Mouse (Mus musculus): Measurements from ENCODE around the gene Zbtb46. TPM values are rescaled to one million over a fixed set of nuclear protein-coding genes. Genes with fewer than 3 reads are reported as not detected.
A peak's percentile ranks its signal among the peaks of the same experiment; 100 is the strongest.
"Not testable (repeated sequence)": the region's sequence is repeated elsewhere in the genome, so short reads cannot be mapped to it uniquely, and the experiment has no call there.

Zbtb46 gene
- total RNA-seq (2021): 1 to 10 TPM; 3.5 TPM
- long read RNA-seq, experiment 1, full-length matches to known transcripts: 1 of 37 reads
- long read RNA-seq, experiment 1, partial matches to known transcripts: 1 of 37 reads
- long read RNA-seq, experiment 1, other reads (novel, unspliced or antisense): 35 of 37 reads
- long read RNA-seq, experiment 2, full-length matches to known transcripts: 5 of 17 reads
- long read RNA-seq, experiment 2, partial matches to known transcripts: 0 of 17 reads
- long read RNA-seq, experiment 2, other reads (novel, unspliced or antisense): 12 of 17 reads

DNA sequence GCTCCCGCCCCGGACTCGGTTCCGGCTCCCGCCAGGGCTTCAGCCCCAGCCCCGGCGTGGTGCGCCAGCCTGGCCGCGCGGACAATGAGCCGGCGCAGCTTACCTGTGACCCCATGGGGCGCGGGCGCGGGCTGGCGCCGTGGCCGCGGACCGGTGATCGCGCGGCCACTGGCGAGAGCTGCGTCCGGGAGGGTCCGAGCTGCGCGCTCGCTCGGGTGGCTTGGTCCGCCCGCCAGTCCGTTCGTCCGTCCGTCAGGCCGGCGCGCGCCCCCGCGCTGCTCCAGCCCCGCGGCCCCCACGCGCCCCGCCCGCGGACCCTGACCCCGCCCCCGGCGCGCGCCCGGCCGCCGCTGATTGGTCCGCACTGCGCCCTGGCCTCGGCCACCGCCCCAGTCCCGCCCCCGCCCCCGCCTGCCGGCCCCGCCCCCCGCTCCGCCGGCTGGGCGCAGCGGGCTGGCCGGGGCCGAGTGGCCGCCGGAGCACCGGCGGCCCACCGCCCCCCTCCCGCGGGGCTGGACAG lies at the start of gene Zbtb46:
Gene Zbtb46, minus strand, starts transcription at position 274 of the 520 bp plus-strand sequence.
- peak; percentile 88 for DNase-seq

DNA sequence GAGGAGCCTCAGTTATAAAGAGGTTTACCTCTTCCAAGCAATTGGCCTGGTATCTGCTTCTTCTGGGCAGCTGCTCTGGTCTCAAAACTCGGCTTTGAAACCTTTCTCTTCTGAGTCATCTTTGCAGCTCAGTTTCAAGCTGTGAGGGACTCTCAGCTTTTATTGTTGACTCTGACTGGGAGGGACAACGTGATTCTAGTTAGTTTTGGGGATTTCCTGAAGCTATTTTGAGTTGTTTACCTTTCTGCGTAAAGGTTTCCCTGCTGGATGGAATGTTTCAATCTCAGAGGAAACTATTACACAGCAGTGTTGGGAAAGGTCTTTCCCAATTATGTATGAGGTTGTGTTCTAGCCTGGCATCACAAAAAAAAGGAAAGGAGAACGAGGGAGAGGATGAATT lies 39.4 kb upstream of the Zbtb46 start:
- no peak for DNase-seq

DNA sequence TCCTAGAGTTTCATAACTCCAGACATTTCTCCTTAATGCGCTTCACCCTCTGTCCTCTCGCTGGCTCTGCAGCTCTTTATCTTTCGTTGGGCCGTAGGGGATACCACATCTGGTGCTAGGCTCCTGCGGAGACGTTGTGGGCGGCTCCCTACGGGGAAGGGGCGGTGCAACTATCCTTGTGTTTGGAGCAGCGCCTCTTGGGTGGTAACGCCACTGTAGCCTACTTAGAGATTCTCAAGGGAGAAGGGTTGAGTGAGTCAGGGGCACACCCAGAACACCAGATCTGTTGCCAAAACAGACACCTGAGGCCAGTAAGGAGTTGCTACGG lies 38.3 kb upstream of the Zbtb46 start:
- peak; percentile 69 for DNase-seq

DNA sequence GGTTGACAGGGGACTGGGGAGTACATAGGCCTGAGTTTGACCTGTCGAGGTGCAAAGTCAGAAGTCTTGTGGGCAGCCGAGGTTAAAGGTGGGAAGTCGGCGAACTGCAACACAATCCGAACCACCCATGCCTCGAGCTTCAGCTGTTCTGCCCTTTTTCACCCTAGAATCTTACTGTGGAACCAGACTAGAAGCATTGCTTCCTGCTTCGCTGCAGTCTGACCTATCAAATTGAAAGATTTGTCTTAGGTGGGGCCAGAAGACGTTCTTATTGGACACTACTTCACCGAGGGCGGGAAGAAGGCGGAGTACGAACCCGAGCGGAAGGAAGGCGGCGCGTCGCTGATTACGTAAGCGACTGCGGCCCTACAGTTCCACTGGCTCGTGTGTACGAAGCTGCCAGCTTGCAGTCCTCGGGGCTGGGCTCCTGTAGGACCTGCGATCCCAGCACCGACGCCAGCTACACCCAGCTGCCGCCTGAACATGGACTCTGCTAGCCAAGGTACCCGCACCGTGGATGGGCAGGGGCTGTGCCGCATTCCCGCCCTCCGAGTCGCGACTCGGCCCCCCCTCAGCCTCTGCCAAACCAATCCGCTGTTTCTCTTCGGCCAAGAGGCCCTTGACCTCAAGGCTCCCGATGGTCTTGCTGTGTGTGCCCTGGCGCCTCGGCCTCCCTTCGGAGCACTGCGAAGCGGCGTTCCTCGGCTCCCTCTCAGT lies 37.8 kb upstream of the Zbtb46 start, which contains the start of gene Tpd52l2:
Gene Tpd52l2, plus strand, starts transcription at position 312 of the 717 bp plus-strand sequence.
- DNase-seq: peak; percentile 93

DNA sequence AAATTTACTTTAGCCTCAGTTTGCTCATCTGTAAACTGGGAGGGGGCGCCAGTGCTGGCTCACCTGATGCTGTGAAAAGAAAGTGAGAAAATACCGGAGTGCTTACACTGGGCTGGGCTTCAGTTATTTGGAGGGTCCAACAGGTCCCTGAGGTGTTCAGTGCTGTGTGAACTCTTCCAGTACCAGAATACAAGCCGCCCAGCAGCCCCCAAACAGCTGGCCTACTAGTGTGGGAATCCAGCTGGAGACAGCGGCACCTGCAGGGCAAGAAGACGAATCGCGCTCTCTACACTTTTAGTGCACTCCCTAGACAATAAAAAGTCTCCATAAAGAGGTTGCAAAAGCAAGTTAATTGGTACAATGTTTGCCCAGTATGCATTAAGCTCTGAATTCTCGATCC lies 37.1 kb upstream of the Zbtb46 start:
- DNase-seq: peak; percentile 49

DNA sequence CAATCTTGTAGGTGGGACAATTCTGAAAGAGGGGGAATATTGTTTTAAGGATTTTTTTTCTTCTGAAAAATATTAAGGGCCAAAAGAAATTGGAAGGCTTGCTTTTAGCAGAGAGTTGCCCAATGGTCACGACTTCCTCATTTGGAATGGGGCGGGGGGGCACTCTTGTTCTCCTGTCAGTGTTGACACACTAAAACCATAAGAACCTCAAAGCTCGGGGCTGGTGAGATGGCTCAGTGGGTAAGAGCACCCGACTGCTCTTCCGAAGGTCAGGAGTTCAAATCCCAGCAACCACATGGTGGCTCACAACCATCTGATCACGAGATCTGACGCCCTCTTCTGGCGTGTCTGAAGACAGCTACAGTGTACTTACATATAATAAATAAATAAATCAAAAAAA lies 36.6 kb upstream of the Zbtb46 start:
- DNase-seq: not testable (repeated sequence)

DNA sequence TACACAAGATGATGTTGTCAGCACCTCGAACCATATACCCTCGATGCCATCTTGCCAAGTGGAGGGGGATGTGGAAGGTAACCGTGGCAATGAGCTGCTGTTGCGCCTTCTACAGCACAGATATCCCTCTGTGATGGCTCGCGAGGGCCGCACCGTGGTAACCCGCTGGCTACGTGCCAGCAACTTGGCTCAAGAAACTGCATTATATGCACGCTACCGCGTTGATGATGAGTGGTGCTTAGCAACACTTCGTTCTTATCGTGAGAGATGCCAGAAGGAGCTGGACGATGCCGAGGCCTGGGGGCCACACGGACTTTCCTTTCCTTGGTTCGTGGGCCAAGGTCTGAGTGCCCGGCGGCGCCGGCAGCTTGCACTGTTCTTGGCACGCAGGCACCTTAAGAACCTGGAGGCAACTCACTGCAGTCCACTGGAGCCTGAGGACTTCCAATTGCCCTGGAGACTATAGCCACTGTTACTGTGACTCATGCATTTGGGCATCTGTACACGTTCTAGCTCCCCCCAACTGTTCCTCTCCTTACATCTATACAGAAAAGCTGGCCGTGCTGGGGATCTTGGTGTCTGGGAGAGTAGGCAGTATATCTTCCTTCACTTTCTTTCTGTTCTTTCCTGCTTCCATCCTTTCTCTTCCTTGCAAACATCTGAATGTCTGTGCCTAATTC lies 35.2 kb upstream of the Zbtb46 start:
- no peak for DNase-seq

DNA sequence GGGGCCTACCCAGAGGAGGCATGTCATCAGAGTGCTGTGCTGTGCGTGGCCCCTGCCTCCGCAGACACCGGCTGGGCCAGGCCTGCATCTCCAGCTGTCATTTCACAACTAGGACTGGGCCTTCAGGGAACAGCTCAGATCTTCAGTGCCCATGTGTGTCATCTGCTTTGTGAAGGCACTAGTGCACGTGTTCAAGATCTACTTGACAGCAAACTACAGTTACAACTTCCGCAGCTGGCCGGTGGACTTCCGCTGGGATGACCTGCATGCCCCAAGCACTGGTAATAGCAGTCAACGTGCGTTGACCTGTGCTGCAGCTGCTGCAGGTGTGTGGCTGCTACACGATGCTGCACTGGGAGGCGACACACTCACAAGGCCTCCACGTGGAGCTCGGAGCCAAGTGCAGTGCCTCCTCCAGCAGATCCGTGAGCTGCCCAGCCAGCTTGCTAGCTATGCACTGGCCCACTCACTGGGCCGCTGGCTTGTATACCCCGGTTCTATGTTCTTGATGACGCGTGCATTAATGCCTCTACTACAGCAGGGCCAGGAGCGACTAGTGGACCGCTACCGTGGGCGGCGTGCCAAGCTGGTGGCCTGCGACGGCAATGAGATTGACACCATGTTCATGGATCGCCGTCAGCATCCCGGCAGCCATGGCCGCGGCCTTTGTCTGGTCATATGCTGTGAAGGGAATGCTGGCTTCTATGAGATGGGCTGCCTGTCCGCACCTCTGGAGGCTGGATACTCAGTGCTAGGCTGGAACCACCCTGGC lies 34.1 kb upstream of the Zbtb46 start, which contains the start of gene Abhd16b:
Gene Abhd16b, plus strand, starts transcription at position 51 of the 772 bp plus-strand sequence.
- no peak for DNase-seq

DNA sequence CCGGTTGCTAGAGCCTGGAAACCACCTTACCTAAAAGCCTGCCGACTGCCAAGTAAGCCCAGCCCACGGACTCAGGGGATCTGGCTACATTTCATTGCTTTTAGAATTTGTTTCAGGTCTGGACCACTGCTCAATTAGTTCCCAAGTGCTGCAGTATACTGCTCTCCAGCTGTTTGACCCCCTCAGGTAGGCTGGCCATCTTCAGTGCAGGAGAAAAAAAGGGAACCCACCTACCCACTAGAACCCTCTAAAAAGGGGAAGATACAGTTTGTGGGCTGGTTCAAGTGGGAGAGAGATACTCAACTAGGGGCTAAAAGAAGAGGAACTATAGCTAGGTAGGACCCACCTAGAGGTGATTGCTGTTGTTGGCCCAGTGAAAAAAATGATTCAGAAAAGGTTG lies 33.0 kb upstream of the Zbtb46 start:
- no peak for DNase-seq

DNA sequence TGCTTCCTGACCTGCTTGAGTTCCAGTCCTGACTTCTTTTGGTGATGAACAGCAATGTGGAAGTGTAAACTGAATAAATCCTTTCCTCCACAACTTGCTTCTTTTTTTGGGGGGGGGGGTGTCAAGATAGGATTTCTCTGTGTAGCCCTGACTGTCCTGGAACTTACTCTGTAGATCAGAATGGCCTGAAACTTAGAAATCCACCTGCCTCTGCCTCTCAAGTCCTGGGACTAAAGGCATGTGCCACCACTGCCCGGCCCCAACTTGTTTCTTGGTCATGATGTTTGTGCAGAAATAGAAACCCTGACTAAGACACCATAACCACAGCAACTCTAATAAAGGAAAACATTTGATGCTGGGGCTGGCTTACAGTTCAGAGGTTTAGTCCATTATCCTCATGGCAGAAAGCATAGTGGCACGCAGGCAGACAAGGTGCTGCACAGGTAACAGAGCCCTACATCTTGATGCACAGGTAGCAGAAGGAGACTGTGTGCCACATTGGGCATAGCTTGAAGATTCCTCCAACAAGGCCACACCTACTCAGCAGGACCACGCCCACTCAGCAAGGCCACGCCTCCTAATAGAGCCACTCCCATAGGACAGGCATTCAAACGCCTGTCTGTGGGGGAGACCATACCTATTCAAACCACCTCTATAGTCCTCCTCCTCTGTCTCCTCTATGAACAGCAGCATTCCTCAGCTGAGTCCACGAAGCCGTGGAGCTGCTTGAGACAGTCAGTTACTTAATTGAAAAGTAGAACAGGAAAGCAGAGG lies 32.4 kb upstream of the Zbtb46 start:
- DNase-seq: no peak

DNA sequence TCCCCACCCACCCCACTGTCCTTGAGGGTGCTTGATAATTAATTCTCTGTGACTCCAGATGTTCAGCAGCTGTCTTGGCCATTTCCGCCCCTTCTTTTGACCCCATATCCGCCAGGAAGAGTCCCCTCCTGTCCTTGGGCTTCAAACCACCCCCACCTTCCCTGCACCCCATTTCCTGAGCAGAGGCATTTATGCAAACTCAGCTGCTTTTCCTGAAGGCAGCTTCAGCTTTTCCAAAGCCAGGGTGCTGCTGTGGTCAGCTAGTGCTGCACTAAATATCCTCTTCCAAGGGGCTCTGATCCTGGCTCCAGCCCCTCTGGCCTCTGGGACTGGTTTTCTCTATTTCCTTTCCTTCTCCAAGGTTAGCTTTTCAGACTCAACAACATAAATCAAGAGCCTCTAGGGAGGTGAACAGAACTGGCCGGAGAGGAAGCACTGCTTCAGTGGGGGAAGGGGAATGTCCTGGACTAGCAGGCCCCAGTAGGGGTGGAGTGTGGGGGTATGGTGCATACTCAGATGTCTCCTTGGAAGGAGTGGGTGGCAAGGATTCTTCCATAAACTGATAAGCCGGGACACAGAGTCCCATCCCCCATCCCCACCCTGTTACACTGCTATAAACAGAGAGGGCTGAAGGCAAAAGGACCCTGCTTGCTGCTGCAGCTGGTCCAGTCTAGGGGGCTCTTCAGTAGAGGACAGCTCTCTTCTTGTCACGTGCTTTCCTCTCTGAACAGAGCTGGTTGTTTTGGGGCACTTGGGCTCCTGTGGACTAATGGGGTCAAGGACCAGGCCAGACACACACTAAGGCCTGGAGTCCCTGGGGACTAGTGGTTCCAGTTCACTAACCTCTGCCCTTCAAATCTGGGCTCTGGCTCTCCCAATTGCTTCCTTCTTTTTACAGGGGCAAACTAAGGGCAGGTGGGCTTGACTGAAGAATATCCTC lies 28.4 kb upstream of the Zbtb46 start:
- peak; percentile 59 for DNase-seq

DNA sequence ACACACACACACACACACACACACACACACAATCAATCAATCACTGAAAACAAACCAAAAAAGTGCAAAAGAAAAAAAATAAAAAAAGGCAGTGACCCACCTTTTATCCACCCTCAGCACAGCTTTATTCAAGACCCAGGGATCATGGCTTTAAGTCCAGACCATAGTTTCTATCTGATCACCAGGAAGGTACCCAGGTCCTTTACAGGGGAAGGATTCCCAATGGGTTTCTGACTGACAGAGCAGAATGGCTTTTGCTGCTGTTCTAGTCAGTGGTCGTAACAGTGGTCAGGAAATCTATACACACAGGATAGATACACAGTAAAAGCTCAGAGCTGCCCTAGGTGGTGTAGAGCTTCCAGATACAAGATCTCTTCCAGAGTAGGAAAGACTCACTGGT lies 26.5 kb upstream of the Zbtb46 start:
- DNase-seq: no peak

DNA sequence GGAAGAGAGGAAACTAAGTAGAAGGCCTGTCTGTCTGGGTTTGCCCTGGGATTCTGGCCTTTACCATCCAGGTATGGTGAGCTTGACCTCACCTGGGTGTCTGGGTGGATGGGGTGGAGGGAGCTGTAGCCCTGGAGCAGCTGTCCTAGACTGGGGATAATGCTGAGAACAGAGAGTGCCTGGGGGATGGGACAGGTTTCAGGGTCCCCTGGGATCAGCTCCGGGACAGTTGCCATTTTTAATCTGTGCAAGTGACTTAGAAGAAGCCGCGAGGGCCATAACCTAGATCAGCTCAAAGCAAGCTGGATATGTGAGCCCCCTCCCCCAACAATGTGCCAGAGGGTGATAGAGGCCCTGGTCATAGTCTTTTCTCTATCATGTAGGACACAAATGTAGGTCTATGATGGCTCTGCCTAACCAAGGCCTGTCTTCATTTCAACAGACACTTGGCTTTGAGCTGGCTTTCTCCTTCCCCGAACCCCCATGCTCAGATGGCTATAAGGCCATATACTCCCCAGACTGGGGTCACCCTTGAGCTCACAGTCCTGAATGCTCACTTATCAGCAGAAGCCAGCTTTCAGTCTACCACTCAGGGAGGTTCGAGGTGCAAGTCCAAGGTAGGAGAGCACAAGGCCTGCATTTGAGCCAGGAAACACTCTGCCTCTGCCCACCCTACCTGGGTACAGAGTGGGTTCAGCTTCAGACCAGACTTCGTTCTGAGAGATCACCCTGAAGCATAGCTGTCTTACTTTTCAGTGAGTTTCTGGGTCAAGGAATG lies 25.4 kb upstream of the Zbtb46 start:
- no peak for DNase-seq

DNA sequence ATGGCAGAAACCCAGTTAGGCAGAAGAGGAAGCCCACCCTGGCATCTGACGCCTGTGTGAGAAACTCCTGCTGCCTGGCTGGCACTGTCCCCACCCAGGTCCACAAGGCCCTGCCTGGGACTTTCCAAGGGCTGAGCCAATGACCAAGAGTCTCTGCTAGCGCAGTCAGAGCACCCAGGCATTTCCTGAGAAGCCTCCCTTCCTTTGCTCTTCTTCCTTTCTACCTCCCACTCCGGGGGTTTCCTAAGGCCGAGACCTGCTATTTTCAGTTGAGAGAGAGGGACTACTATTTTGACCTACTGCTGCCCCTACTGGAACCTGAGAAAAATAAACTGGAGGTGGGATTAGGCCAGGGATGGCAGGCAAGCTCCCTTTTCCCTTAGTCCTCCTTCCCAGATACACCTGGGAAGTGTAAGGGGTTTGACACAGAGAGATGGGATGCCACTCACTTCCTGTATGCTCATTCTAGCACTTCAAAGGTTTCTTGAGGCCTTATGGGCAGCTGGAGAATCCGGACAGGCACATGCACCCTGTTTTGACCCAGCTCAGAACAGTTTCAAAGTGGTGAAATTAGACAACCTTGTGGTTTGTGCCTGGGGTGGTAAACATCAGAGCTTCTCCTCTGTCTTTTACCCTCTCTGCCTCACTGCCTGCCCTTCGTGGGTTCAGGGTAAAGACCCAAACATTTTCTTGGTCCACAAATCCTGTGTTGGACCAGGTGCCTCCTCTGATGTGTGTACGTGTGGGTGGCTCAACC lies 24.5 kb upstream of the Zbtb46 start:
- peak; percentile 41 for DNase-seq

DNA sequence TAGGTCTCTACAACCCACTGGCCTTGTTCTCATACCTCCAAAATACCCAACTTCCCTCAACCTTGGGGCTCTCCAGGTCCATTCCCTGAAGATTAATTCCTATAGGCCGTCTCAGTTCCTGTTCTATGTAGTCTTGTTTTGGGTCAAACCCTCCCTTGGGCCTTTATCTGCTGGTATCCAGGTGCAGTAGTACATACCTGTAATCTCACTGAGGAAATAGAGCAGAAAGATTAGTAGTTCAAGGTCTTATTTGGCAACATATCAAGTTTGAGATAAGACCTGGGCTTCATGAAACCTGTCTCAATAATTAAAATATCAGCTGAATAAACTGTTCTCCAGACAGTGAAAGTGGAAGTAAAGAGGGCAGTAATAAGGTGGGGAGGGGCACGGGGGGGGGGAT lies 23.9 kb upstream of the Zbtb46 start:
- DNase-seq: no peak

DNA sequence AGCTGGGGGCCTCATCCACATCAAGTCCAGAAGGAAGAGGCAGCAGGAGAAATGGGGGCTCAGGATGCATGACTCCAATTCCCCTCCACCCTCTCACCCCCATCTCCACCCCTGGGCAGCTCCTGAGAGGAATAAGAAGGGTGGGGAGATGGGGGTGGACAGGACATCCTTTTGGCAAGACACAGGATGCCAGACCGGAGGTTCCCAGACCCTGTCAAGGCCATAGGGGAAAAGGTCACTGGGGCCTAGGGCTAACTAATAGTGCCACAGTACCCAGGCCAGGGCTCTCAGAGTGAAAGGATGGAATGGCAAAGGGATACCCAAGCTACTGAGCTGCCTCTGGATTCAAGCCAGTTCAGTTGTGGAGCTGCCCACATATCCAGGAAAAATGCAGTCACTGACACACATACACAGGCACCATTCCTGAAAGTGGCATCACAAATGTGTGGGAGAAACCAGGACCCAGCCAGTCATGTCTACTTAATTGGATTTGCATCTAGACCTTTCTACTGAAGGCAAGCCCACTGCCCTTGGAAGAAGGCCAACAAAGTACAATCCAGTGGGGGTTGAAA lies 13.1 kb upstream of the Zbtb46 start:
- DNase-seq: no peak

DNA sequence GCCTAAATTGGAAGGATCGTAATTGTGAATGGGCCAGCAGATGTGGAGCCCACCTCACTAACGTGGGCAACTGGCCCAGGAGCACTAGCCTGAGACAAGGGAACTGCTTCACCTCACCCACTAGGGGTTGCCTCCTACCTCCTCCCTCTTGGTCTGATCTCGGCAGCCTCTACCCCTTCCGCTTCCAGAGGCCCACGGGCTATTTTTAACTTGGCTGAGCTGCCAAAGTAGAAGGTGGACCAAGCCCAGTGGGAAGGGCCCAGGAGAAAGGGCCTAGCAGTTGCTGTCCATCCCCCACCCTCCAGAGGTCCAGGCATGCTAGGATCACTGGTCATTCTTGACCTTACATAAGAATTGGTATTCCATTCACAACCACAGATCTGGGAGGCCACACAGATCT lies 12.0 kb upstream of the Zbtb46 start:
- peak; percentile 79 for DNase-seq

DNA sequence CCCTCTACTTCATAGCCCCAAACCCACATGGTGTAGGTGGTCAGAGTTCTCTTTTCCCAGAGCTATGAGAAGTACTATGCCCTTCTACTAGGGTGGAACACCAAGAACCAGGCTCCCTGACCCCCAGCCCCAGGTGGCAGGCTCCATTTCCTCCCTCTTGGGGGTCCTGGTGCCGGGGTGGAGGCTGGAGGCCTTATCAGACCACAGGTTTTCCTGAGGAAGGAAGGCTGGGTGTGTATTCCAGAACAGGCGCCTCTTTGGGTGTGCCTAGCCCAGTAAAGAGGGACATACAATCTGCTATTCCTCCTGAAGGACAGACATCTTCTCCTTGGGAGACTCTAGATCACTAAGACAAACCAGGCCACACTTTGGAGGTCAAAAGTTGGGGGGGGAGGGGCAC lies 11.1 kb upstream of the Zbtb46 start:
- no peak for DNase-seq

All from gastrocnemius, postnatal 25 days (tissue).